Mouse (Mus musculus) kidney, adult 2 months (tissue): Measurements from ENCODE around the gene Lrrc10b.

Experiments used
- CTCF ChIP-seq: fragments of 200-500 bp; conservative IDR thresholded peaks from 2 replicates; pipeline ENCODE4 v1.5.1; 2011; ENCODE audit warnings: low read depth, mild to moderate bottlenecking, control low read depth, low read length, moderate library complexity, mixed read lengths; ENCODE audit not compliant: insufficient read depth, insufficient read length
- POLR2A ChIP-seq: fragments of 200-500 bp; IDR thresholded peaks from one replicate; pipeline ENCODE4 v1.6.1; 2011; ENCODE audit warnings: low read depth, low read length, control low read depth

DNA sequence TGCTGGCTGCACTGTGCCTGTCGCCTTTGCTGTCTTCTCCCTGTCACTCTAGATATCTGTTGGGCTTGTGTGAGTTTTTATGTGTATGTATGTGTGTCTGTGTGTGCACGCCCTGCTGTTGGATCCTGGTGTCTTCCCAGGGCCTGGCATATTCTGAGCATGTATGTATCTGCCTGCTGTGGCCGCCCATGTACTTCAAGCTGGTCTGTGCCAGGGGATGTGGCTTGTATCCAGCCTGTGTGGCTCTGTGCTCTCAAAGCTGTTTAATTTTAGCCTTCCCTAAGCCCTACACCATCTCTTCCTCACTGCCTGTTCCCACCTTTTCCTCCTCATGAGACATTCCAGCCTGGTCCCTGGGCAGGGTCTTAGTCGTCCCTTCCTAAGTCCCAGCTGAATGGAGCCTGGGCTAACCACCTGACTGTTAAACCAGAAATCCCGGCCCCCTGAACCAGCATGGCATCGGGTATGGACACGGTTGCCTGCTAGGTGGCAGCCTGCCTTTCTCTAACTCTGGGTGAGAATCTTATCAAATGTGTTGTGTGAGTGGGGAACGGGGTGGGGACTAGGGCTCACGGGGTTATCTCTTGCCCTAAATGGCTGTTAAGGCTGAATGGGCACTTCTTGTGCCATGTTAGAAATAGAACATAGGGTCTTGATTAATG lies 23.3 kb downstream of the Lrrc10b start:
- TF ChIP-seq POLR2A (no peak), CTCF (no peak)
